Mouse (Mus musculus) leukemia stem cell, adult 10-12 weeks (primary cell): ENCODE results near the gene Zfp354a. TPM values are rescaled to one million over a fixed set of nuclear protein-coding genes. Genes with fewer than 3 reads are reported as not detected.

Experiments used
- polyA plus RNA-seq: library from polyadenylated mRNA; stranded (reverse); fragments of >175 nt; gene quantifications from 2 replicates; pipeline ENCODE4 v1.2.3, GENCODE M21; 2012; ENCODE audit warnings: low replicate concordance

Gene Zfp354a
- polyA plus RNA-seq: not detected in 2 replicates

GRCm38 (mm10) chr11:51059151-51059571, at the start of gene Zfp354a:
Gene Zfp354a, plus strand, starts transcription at chr11:51059257.

GRCm38 (mm10) chr11:51013936-51014335, 45.1 kb upstream of the Zfp354a start, which contains the start of gene Olfr54:
Gene Olfr54, plus strand, starts transcription at chr11:51014236.

DNA sequence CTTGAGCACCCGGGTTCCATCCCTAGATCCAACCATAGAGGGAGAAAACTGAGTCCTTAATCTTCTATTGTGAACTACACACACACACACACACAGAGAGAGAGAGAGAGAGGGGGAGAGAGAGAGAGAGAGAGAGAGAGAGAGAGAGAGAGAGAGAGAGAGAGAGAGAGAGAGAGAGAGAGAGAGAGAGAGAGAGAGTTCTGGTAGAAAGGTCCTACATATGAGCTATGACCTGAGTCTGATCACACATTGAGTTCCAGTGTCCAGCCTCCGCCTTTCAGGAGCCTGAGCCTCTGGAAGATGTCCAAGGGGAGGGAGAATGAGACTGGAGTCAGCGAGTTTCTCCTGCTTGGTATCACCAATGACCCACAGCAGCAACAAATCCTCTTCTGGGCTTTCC, 11.2 kb upstream of the Zfp354a start, which contains the start of gene Olfr1375:
Gene Olfr1375 (plus strand): TSS at position 301 of the 400 bp plus-strand sequence.

Other genes with a start within 250 kb of the Zfp354a start
- gene Zfp354c, start 231.5 kb upstream of the Zfp354a start, polyA plus RNA-seq: 0.10 TPM in 1 of 2 replicates, not detected in the other
- gene Zfp879, start 217.7 kb upstream of the Zfp354a start, polyA plus RNA-seq: 0.16 TPM in 1 of 2 replicates, not detected in the other
- 0.28 and 0.30 TPM in 2 replicates for gene Grm6, start 208.6 kb upstream of the Zfp354a start, polyA plus RNA-seq
- not detected in 2 replicates for gene Zfp454, start 171.6 kb upstream of the Zfp354a start, polyA plus RNA-seq
- not detected in 2 replicates for gene Zfp2, start 143.1 kb upstream of the Zfp354a start, polyA plus RNA-seq
- gene Zfp354b, start 127.6 kb upstream of the Zfp354a start, polyA plus RNA-seq: not detected in 2 replicates
- gene 4933414I15Rik, start 115.5 kb upstream of the Zfp354a start, polyA plus RNA-seq: not detected in 2 replicates
- gene Prop1, start 105.5 kb upstream of the Zfp354a start, polyA plus RNA-seq: not detected in 2 replicates
- not detected in 2 replicates for gene Olfr1378, start 92.7 kb upstream of the Zfp354a start, polyA plus RNA-seq
- gene Olfr1377, start 77.3 kb upstream of the Zfp354a start, polyA plus RNA-seq: not detected in 2 replicates
- gene Olfr51, start 55.7 kb upstream of the Zfp354a start, polyA plus RNA-seq: not detected in 2 replicates
- gene Olfr54, start 45.0 kb upstream of the Zfp354a start, polyA plus RNA-seq: not detected in 2 replicates
- gene Olfr1375, start 11.1 kb upstream of the Zfp354a start, polyA plus RNA-seq: not detected in 2 replicates
- not detected in 2 replicates for gene Gm12569, start 161.2 kb downstream of the Zfp354a start, polyA plus RNA-seq
- gene Clk4, start 202.5 kb downstream of the Zfp354a start, polyA plus RNA-seq: 0.64 and 1.9 TPM in 2 replicates
- gene BC049762, start 203.8 kb downstream of the Zfp354a start, polyA plus RNA-seq: not detected in 2 replicates
- 0.06 and 0.14 TPM in 2 replicates for gene Col23a1, start 230.7 kb downstream of the Zfp354a start, polyA plus RNA-seq